Mouse (Mus musculus) heart, embryonic 12.5 days (tissue): Measurements from ENCODE around the gene Oog4. TPM values are rescaled to one million over a fixed set of nuclear protein-coding genes. Genes with fewer than 3 reads are reported as not detected.
"Not testable (repeated sequence)": the region's sequence is repeated elsewhere in the genome, so short reads cannot be mapped to it uniquely, and the experiment has no call there.

Experiments
- ATAC-seq: fragments of 200-750 bp; cut with Nextera tagmentation; 2 replicates; pipeline ENCODE4 v1.8.0; 2017; ENCODE audit warnings: moderate TSS enrichment, moderate library complexity; ENCODE audit not compliant: insufficient number of reproducible peaks, low FRiP score
- H3K27ac ChIP-seq: fragments of 300-500 bp; sonication (generic); 2 replicates; pipeline ENCODE4 v1.5.1; 2016; ENCODE audit warnings: mild to moderate bottlenecking, moderate library complexity; ENCODE audit not compliant: poor library complexity, severe bottlenecking
- H3K27me3 ChIP-seq: fragments of 300-500 bp; sonication (generic); replicated peaks from 2 replicates; pipeline ENCODE4 v1.6.1; 2016; ENCODE audit warnings: mild to moderate bottlenecking, moderate library complexity
- H3K36me3 ChIP-seq: fragments of 300-500 bp; sonication (generic); 2 replicates; pipeline ENCODE4 v1.6.1; 2016; ENCODE audit warnings: mild to moderate bottlenecking, moderate library complexity
- H3K4me1 ChIP-seq: fragments of 300-500 bp; sonication (generic); replicated peaks from 2 replicates; pipeline ENCODE4 v1.6.1; 2016; ENCODE audit warnings: mild to moderate bottlenecking
- H3K4me2 ChIP-seq: fragments of 300-500 bp; sonication (generic); 2 replicates; pipeline ENCODE4 v1.6.1; 2016; ENCODE audit warnings: mild to moderate bottlenecking, moderate library complexity
- H3K4me3 ChIP-seq: fragments of 300-500 bp; sonication (generic); 2 replicates; pipeline ENCODE4 v1.5.1; 2016; ENCODE audit warnings: mild to moderate bottlenecking
- H3K9ac ChIP-seq: fragments of 300-500 bp; sonication (generic); 2 replicates; pipeline ENCODE4 v1.6.1; 2016; ENCODE audit warnings: mild to moderate bottlenecking, moderate library complexity
- H3K9me3 ChIP-seq: fragments of 300-500 bp; sonication (generic); replicated peaks from 2 replicates; pipeline ENCODE4 v1.6.1; 2016; ENCODE audit warnings: mild to moderate bottlenecking, moderate library complexity
- WGBS: fragments of 180-500 bp; shearing (Covaris S2); methylation state at CpG from one replicate; pipeline ENCODE4 v1.1.7; 2016; 5-methylcytosine and 5-hydroxymethylcytosine counted together
- polyA plus RNA-seq: library from polyadenylated mRNA; unstranded; fragments of >200 nt; fragmentation: Nextera tagmentation; extraction: Ambion mirVana; gene quantifications from 2 replicates; pipeline ENCODE4 v1.2.1, GENCODE M21; 2016

Oog4 gene
- not detected in 2 replicates for polyA plus RNA-seq

GRCm38 (mm10) chr4:143450224-143450623 lies at the start of gene Oog4:
Oog4 (minus strand) TSS chr4:143450324.
- Histone ChIP-seq H3K4me1 (no peaks in the 10 kb centered on the region), H3K4me2 (no peak within 1 kb of the TSS), H3K27ac (no peak within 1 kb of the TSS), H3K27me3 (no peaks in the 10 kb centered on the region), H3K9ac (no peak within 1 kb of the TSS), H3K4me3 (no peak within 1 kb of the TSS), H3K9me3 (no peaks in the 10 kb centered on the region), H3K36me3 (no peaks in the 10 kb centered on the region)
- 72% methylated on average over 3 of the region's 3 CpGs for WGBS
- ATAC-seq, result no peak

GRCm38 (mm10) chr4:143426770-143427169 lies 23.4 kb downstream of the Oog4 start:
- H3K4me3 ChIP-seq, H3K4me2 ChIP-seq, H3K9ac ChIP-seq, ATAC-seq, H3K27me3 ChIP-seq, H3K36me3 ChIP-seq, H3K9me3 ChIP-seq, H3K4me1 ChIP-seq, H3K27ac ChIP-seq: not testable (repeated sequence)
- 73% methylated on average over 5 of the region's 5 CpGs for WGBS

- ATAC-seq, result no peak
- Histone ChIP-seq H3K9ac (no peak overlapping the region), H3K4me1 (0 out of 2 replicates have a peak, but pooled peaks cover 5% of the 10 kb centered on the region), H3K4me2 (no peak overlapping the region), H3K4me3 (no peak overlapping the region), H3K27ac (no peak overlapping the region), H3K36me3 (peaks cover 49% of the 10 kb centered on the region), H3K27me3 (no peaks in the 10 kb centered on the region), H3K9me3 (no peaks in the 10 kb centered on the region)
- 89% methylated on average over 3 of the region's 3 CpGs for WGBS
These were observed 36.0 kb downstream of the Oog4 start for GRCm38 (mm10) chr4:143414121-143414520.

- no peaks in the 10 kb centered on the region for H3K27me3 ChIP-seq
- no peak overlapping the region for H3K9ac ChIP-seq
- H3K4me3 ChIP-seq, result no peak overlapping the region
- WGBS, result 93% methylated on average over 1 of the region's 1 CpGs
- H3K4me1 ChIP-seq, result 0 out of 2 replicates have a peak, but pooled peaks cover 5% of the 10 kb centered on the region
- H3K36me3 ChIP-seq, result peaks cover 44% of the 10 kb centered on the region
- no peak overlapping the region for H3K4me2 ChIP-seq
- no peak for ATAC-seq
- no peak overlapping the region for H3K27ac ChIP-seq
- no peaks in the 10 kb centered on the region for H3K9me3 ChIP-seq
These were observed 36.5 kb downstream of the Oog4 start for GRCm38 (mm10) chr4:143413621-143414020.

GRCm38 (mm10) chr4:143412219-143413092 lies 37.7 kb downstream of the Oog4 start, which contains the start of gene Pramef8:
Pramef8 (plus strand) TSS chr4:143412426.
- peak within 1 kb of the TSS; percentile 73 for H3K4me3 ChIP-seq
- H3K9ac ChIP-seq, result peak within 1 kb of the TSS; percentile 64
- H3K9me3 ChIP-seq, result no peaks in the 10 kb centered on the region
- H3K27ac ChIP-seq, result peak within 1 kb of the TSS; percentile 83
- H3K27me3 ChIP-seq, result no peaks in the 10 kb centered on the region
- peak; percentile 94 for ATAC-seq
- H3K36me3 ChIP-seq, result peaks cover 33% of the 10 kb centered on the region
- H3K4me2 ChIP-seq, result peak within 1 kb of the TSS; percentile 68
- under 1% methylated on average over 50 of the region's 50 CpGs for WGBS
- 0 out of 2 replicates have a peak, but pooled peaks cover 5% of the 10 kb centered on the region for H3K4me1 ChIP-seq

GRCm38 (mm10) chr4:143411566-143412218 lies 38.4 kb downstream of the Oog4 start:
- Histone ChIP-seq H3K4me3 (peak overlapping the region; percentile 73), H3K36me3 (peaks cover 25% of the 10 kb centered on the region), H3K9ac (peak overlapping the region; percentile 54; the same call in 1 of the 2 replicates), H3K27ac (no peak overlapping the region), H3K9me3 (no peaks in the 10 kb centered on the region), H3K4me1 (0 out of 2 replicates have a peak, but pooled peaks cover 5% of the 10 kb centered on the region), H3K4me2 (peak overlapping the region; percentile 66), H3K27me3 (no peaks in the 10 kb centered on the region)
- 67% methylated on average over 5 of the region's 5 CpGs for WGBS
- no peak for ATAC-seq

- H3K27ac ChIP-seq, result no peak within 1 kb of the TSS
- no peak within 1 kb of the TSS for H3K4me2 ChIP-seq
- WGBS, result 67% methylated on average over 26 of the region's 26 CpGs
- H3K9ac ChIP-seq, result no peak within 1 kb of the TSS
- ATAC-seq, result no peak
- no peaks in the 10 kb centered on the region for H3K4me1 ChIP-seq
- no peaks in the 10 kb centered on the region for H3K36me3 ChIP-seq
- H3K27me3 ChIP-seq, result no peaks in the 10 kb centered on the region; the same call in 1 of the 2 replicates
- peaks cover 6% of the 10 kb centered on the region; the same call in 1 of the 2 replicates for H3K9me3 ChIP-seq
- no peak within 1 kb of the TSS for H3K4me3 ChIP-seq
These were observed 55.9 kb downstream of the Oog4 start, which contains the start of gene Pramel1 for GRCm38 (mm10) chr4:143394181-143394580. Pramel1 (plus strand) TSS chr4:143394428.

GRCm38 (mm10) chr4:143388955-143389702 lies 61.0 kb downstream of the Oog4 start:
- Histone ChIP-seq H3K4me3 (peak overlapping the region; percentile 50), H3K4me1 (no peaks in the 10 kb centered on the region)
- ATAC-seq, result peak; percentile 85

More at GRCm38 (mm10) chr4:143388955-143389702, 61.0 kb downstream of the Oog4 start:
- H3K9me3 ChIP-seq, result peaks cover 4% of the 10 kb centered on the region; the same call in 1 of the 2 replicates
- no peak overlapping the region for H3K27ac ChIP-seq
- peak overlapping the region; percentile 71 for H3K9ac ChIP-seq
- WGBS, result 7% methylated on average over 37 of the region's 43 CpGs
- H3K4me2 ChIP-seq, result peak overlapping the region; percentile 79
- no peaks in the 10 kb centered on the region for H3K36me3 ChIP-seq
- H3K27me3 ChIP-seq, result no peaks in the 10 kb centered on the region
